Mouse (Mus musculus) left cerebral cortex, postnatal 4 days (tissue): ENCODE data around the gene Slc10a7. TPM values are rescaled to one million over a fixed set of nuclear protein-coding genes. Genes with fewer than 3 reads are reported as not detected.
A peak's percentile ranks its signal among the peaks of the same experiment; 100 is the strongest.
"Not testable (repeated sequence)": the region's sequence is repeated elsewhere in the genome, so short reads cannot be mapped to it uniquely, and the experiment has no call there.

Source experiments
- DNase-seq: peaks from one replicate; pipeline ENCODE4 v3.0.0-alpha.2; 2022
- intact Hi-C: fragments of 180-260 bp; cut with DNase I; formaldehyde crosslinking; loops from one replicate; pipeline ENCODE4 v1.15.1; 2025
- total RNA-seq, 2 experiments: library from RNA; stranded (reverse); gene quantifications; 2 replicates each; pipeline ENCODE4 v1.2.3; 2021

Gene Slc10a7
- total RNA-seq, 2 experiments from 2014 or later: 10.3 to 13.4 TPM

DNA sequence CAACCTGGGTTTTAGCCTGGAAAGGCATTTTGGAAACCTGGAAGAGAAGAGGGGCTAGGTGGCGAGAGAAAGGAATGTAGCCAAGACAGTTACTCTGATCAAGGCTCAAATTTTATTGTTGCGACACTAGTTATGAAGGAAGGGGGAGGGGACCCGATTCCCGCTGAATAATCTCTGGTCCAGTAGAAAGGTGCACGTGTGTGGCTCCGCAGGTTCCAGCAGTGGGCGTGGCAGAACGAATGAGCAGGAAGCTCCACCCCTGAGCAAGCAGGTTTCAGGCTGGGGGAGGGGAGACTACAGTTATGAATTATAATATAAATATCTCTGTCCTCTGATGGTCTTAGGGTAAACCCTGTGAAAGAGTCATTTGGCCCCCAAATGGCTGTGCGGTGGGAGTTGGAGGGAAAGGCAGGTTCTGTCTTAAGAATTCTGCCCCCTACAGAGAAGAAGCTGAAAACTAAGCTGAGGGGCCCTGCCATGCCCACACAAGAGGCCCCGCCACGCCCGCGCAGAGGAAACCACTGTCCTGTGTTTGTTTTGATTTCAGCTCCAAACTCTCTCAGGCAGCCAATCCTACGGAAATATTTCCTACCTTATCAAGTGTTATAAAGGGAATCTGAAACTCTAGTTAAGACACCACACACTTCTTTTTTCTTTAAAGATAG, 36.1 kb downstream of the Slc10a7 start:
- DNase-seq, intact Hi-C loops: not testable (repeated sequence)

DNA sequence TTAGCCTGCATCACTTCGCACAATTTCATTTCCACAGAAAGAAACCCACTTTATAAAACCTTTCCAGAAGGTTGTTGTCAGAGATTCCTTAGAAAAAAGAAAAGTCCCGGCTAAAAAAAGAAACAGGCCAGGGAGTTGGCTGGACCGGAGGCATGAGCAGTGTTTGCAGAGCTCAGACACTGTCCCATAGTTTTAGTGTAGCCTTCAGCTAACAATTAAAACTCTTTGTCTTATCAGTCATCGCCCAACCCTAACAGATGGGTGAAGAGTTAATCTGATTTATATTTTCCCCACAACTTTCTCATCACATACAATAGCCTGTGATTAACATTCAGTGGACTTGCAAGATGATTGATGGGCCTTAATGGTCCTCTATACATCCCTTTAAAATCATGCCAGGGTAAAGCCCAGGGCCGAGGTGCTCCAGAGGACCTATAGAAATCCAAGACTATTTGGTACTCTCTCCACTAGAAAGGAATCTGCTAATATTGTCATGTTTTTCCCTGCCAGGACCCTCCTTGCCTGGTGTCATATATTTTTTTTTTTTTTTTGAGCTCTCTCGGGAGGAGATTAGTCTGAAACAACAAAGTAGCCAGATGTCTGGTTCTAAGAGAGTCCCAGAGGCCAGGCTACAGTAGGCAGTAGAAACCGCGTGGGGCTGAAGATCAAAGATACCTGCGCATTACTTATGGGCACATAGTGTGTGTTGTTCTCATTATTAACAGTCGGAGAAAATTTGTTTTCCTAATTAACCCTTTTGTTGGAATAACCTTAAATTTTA, 41.0 kb downstream of the Slc10a7 start:
- DNase-seq: no peak
- intact Hi-C loops: no loop called here

DNA sequence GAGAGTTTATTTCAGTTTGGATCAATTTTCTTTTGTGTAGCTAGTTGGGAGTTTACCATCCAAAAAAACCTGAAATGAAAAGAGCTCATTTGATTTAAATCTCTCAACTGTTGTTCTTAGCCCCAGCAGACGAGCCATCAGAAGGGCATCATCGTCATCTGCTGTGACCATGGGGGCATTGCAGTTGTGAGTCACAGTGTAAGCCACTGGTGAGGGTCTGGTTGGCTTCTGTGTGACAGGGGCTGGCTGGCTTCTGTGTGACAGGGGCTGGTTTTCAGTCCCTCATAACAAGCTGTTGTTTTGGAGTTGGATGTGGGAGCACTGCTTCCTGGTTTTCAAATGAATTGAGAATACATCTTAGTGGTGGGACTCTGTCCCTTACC, 41.6 kb downstream of the Slc10a7 start:
- intact Hi-C loops: no loop called here

DNA sequence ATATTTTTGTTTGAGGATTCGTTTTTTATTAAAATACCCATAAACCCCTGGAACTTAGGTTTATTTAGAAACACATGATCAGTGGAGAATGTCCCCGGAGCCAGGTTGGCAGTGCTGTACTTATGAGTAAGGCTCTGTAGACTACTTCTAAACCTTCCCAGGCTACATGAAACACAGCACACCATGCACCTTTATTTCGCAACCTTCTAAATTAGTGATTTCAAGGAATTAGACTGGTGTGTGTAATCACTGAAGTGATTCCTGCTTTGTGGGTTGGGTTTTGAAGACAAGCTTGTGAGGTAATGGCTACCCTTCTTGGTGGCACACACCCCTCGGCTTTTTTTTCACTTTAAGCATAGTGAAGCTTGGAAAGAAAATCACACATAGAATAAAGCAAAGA, 46.7 kb downstream of the Slc10a7 start:
- intact Hi-C loops: no loop called here
- no peak for DNase-seq

More for the DNA sequence above, 41.6 kb downstream of the Slc10a7 start:
- peak; percentile 8 for DNase-seq

DNA sequence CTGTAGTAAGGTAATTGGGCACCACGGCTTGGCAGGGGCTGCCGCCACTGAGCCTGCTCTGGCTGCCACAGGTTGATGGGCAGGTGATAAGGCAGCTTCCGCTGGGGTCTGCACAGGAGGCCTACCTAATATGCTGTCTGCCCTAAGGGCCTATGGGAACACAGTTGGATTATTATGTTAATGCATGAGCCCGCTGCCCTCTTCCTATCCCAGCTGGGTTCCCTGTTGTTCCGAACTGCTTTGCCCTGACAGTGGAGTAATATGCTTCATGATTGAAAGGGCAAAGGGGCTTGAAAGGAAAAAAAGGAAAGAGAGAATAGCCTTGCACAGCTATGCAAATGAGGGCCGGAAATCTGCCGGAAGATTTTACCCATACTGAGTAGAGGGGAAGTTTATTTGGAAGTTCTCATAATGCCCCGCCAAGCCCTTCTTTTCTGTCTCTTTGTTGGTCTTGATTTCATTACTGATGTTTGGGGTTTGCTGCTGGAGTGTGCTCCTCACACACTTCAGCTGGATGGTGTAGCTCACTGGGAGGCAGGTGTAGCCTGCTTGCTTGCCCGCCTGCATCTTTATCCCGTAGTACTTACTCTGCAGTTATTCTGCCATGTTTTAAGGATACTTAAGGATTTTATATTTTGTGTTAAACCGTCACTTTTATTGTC, 47.8 kb downstream of the Slc10a7 start:
- intact Hi-C loops: no loop called here
- DNase-seq: no peak

DNA sequence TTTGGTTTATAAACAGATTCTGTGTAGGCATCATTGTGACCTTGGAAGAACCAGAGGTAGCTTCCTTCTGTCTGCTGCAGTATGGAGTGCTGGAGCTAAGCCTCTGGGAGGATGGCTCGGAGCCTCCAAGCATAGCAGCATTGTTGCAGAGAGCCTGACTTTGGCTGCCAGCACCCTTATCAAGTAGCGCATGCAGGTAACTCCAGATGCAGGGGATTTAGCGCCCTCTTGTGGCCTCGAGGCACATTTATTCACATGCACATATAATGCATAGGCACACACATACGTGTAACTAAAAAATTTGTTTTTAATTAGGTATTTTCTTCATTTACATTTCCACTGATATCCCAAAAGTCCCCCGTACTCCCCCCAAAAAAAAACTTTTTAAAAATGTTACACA, 52.5 kb downstream of the Slc10a7 start:
- intact Hi-C loops: no loop called here

DNA sequence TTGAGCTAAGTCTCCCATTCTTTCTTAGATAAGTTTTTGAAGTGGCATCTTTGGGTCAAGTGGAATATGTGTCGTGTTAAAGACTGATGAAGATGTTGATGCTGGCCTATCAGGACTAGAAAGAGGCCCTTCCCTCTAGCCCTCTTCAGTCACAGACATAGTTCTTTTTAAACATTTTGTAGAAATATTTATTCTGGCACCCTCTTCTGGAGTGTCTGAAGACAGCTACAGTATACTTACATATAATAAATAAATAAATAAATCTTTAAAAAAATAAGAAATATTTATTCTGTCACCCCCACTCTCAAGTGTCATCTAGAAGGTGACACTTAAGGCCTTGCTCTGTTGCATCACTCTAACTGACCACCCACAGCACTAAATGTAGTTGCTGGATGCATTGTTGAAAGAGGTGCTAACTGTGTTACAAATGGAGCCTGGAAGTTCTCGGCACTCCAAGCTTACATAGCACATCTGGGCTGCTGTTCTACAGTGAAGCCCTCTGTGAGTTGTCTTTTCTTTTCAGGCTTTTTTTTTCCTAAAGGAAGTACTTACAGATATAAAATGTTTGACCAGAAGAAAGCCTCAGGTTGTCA, 54.4 kb downstream of the Slc10a7 start:
- intact Hi-C loops: no loop called here
- no peak for DNase-seq

More for the DNA sequence above, 52.5 kb downstream of the Slc10a7 start:
- DNase-seq: no peak

DNA sequence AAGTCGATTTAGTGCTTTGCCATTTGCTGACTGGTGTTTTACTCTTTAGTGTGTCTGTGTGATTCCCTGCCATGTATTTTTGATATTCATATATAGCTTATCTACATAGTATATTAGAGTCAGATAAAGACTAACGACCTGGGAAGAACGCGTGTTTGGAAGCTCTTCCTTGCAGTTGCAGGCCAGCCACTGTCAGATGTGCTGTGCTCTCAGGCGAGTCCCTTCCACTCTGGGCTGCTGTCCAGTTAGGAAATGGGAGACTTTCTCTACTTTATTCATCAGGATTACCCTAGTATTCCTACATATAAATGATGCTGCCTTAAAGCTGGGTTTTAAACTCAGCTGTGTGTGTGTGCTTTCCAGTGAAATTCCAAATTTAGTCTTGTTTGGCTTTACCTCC, 55.1 kb downstream of the Slc10a7 start:
- intact Hi-C loops: no loop called here
- no peak for DNase-seq

DNA sequence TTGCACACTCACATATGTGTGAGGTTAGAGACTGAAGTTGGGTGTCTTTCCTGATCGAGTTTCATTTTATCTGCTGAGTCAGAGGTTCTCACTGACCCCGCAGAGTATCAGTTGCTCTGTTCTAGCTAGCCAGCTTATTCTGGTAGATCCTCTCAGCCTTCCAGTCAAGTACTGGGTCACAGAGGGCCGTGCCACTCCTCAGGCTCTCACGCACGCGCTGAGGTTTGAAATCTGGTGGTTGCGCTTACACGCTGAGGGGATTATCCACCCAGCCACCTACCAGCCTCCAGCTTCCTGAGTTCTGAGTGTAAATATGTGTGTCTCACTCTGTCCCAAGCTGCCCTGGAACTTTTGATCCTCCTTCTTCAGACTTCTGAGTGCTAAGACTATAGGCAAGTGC, 59.0 kb downstream of the Slc10a7 start:
- no peak for DNase-seq
- intact Hi-C loops: no loop called here

DNA sequence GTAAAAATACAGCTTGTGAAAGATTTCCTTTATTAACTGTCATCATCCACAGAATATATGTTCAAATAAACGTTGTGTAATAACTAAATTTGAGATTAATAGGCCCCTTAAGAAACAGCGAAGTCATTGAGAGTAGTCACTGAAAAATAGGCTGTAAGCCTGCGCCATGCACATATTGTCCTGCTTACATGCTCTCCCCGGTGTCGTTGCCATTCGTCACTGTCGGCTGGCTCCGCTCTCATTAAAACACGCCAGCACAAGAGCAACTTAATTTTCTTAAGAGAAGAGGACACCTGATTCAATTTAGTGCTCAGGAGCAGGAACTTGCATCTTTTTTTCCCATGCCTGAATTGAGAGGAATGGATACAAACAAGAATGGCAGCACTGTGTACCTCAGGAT, 62.4 kb downstream of the Slc10a7 start:
- no peak for DNase-seq
- intact Hi-C loops: no loop called here

DNA sequence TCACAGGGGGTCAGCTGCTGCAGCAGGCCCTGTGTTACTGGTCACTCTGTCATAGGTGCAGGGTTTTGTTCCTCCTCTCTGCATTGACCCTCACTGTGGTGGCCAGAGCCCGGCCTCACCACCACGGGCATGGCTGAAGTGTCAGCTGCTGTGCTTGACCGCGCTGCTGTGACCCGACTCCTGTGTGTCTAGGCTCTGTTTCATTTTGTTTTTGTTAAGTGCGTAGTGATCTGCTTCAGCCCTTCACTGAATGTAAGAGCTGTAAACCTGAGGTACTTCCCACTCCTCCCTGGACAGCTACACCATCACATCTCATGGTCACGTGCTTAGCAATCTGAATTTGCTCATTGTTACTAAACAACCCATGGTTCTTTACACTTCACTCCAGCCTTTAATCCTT, 65.1 kb downstream of the Slc10a7 start:
- no peak for DNase-seq
- intact Hi-C loops: no loop called here

DNA sequence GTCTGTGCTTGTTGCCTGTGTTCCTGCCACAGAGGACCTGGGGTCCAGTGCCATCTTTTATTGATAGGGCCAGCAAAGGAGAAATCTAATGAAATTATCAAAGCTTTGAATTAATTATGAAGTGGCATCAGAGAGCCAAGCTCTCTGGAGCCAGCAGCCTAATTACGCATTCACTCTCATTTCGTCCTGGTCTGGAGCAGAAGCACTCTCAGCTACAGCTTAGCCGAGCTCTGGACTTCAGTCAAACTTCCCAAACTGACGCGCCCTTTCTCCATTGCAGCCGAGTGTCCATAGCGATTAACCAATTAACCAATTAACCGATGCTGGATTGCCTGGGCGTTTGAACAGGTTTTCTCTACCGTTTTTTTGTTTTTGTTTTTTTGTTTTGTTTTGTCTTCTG, 68.4 kb downstream of the Slc10a7 start:
- intact Hi-C loops: no loop called here
- DNase-seq: no peak

DNA sequence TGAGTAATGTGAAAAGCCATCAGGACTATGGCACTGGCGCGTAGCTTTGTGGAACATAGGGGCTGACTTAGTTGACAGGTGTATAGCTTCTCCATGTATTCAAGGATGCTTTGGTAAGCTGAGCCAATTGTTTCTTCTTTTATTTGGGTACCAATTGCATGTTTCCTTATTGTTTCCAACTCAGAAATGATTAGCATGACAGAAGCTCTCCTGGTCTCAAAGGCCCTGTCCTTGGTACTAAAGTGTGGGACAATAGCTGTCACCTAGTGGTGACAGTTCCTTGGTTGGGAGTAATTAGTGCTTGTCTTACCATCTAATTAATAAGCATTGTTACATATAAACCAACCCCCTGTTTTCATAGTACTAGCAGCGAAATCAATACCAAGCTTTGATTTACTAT, 68.9 kb downstream of the Slc10a7 start:
- no peak for DNase-seq
- intact Hi-C loops: no loop called here

DNA sequence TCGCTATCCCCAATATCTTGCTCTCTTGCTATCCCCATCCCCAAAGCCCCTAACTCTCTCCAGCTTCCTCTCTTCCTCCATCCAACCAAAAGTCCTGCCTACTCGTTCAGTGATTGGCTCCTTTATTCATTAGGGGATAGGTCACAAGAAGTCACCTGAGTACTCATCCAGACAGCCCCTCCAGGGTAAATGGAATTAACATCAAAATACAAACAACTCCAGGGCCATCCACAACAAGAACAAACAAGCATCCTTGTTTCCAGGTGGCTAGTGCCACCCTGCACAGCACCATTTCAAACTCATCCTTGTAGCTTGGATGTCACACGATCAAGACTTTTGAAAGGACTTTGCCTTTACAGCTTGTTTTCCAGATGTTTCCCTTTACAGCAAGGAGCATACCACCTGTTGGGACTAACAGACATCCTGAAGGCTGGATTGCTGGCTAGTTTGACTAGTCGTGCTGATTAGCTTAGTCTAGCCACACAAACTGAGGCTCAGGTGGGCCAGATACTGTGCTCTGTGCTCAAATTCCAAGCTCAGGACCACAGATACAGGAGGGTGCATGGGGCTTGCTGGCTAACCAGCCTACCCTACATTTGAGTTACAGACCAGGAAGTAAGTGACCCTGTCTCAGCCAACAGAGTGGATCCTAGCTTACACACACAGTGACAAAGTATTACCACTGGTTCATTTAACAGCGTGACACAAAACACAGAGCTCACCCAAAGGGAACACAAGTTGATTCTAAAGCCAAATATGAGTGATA, 75.0 kb downstream of the Slc10a7 start:
- DNase-seq: no peak
- intact Hi-C loops: no loop called here

DNA sequence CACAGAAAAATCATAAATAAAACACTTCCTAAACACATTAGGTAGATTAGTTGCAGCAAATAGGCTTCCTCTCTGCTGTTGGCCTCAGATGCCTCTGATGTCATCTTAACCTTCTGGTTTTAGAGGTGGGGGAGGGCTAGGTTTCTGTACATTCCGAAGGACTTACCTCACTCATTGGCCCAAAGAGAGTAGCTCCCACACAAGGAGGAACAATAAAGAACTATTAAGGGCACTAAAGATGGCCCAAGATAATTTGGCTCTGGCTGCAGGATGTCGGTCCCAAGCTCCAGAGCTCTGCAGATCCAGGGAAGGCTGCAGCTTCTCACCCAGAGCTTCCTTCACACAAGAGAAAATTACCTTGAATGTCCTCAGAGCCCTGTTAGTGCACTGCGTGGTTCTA, 75.7 kb downstream of the Slc10a7 start:
- no peak for DNase-seq
- intact Hi-C loops: no loop called here

DNA sequence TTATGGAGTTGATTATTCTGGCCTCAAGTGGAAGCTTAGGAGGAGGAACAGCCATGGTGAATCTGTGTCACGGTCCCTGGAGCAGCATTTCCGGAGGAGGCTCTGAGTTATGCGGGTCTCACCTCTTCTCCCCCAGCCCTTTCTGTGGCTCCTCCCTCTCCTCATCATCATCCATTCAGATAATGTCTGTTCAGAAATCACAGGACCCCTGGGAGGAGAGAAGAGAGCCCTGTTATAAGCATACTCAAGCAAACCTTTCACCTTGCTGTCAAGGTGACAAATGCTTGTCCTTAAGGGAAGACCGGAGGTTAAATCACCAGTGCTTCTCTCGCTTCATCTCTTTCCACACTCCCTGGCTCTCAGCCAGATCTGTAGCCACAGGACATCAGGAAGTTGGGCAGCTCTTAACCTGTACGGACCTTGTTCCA, 86.3 kb downstream of the Slc10a7 start:
- intact Hi-C loops: no loop called here
- peak; percentile 17 for DNase-seq

DNA sequence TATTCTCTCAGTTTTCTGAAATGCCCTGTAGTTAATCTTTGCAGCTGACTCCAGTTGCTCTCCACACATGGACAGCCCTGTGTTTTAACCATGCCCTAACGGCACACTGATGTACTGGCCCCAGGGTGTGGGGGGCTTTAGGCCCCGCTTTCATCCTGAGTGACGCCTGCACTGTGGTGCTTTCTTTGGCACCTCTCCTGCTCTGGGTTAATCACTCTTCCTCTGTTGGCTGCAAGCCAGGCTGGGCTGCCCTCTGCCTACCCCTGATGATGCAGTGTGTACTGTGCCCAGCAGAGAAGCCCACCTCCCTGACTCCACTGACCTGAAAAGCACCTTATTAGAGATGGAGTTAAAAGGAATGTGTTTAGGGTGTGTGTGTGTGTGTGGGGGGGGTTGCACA, 89.1 kb downstream of the Slc10a7 start:
- peak; percentile 77 for DNase-seq
- intact Hi-C loops: no loop called here

DNA sequence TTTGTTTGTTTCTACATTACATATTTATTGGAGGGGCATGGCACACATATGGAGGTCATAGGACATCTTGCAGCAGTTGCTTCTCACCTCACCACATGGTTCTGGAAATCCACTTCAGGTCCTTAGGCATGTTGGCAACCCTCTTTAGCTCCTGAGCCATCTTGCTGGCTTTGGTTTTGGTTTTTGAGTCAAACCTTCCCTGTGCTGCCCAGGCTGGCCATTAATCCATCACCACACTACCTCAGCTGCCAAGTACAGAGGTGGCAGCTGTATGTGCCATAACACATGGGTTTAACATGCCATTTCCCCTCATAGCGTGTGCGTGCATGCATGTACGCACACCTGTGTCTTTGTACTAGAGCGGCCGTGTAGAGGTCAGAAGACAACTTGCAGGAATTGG, 93.9 kb downstream of the Slc10a7 start:
- intact Hi-C loops: no loop called here
- DNase-seq: no peak

DNA sequence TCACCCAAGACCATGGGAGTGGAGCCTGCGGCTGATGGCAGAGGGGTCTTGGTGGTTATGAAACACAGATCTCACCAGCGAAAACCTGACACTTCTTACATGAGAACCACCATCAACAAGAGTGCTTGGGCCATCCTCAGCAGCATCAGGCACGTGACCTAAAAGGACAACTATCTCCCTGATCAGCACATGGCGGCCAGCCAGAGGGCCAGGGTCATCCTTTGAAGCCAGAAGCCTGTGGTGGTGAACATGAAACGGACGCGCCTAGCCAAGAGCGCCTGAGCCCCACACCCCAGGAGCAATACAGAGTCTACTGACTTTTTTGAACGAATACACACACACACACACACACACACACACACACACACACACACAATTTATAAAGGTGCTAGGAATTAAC, 95.3 kb downstream of the Slc10a7 start:
- intact Hi-C loops: no loop called here
- no peak for DNase-seq

DNA sequence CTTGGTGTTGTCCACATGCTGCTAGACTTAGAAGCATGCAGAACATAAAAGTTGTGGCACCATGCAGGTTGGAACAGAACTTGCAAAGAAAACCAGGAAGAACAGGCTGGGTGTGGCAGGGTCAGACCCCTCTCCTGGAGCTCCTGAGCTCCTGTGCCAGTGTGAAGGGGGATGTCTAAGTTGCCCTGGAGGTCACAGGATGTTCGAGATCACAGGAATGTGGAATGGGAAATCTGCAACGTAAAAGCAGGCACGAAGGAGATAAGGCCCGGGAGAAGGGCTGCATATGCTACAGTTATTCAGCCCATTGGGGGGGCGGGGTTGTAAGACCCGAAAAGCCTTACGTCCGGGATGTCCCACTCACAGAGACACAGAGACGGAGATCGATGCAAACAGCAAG, 100.2 kb downstream of the Slc10a7 start:
- intact Hi-C loops: no loop called here
- DNase-seq: no peak

DNA sequence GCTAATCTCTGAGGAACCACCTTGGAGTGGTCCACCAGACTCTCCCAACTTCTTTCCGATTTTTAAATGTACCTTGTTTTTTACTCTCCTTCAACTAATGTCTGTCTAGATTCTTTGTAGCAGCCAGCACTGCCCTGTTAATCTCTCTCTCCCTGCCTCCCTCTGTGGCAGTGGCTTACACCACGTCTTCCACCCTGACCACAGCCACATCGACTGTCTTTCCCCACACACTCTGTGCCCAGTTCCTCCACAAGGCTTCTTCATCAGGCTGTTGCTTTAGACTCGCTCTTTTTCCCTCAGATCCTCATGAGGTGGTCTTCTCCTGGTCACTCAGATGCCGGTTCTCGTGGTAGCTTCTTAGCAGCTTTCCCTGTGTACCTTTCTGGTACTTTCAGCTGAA, 101.9 kb downstream of the Slc10a7 start:
- intact Hi-C loops: no loop called here
- DNase-seq: no peak
